Mouse (Mus musculus): ENCODE measurements around the gene Rab27a.
"Not testable (repeated sequence)": the region's sequence is repeated elsewhere in the genome, so short reads cannot be mapped to it uniquely, and the experiment has no call there.

The Rab27a gene

GRCm38 (mm10) chr9:73091747-73092146, 47.1 kb downstream of the Rab27a start:
- no peak for DNase-seq (ENCODE audit: low spot score)

GRCm38 (mm10) chr9:73094580-73094979, 49.9 kb downstream of the Rab27a start:
- no peak for DNase-seq (ENCODE audit: low spot score)

GRCm38 (mm10) chr9:73097898-73098297, 53.2 kb downstream of the Rab27a start:
- no peak for DNase-seq (ENCODE audit: low spot score)

GRCm38 (mm10) chr9:73101536-73101935, 56.9 kb downstream of the Rab27a start, which contains the start of gene Khdc3:
Khdc3 (plus strand) TSS chr9:73101836.
- DNase-seq (ENCODE audit: low spot score), result no peak

- DNase-seq (ENCODE audit: low spot score), result no peak
These were observed 57.5 kb downstream of the Rab27a start, which contains the start of gene Gm20509 for GRCm38 (mm10) chr9:73102181-73102580. Gm20509 (plus strand) TSS chr9:73102470.

- peak; percentile 74 for DNase-seq (ENCODE audit: low spot score)
These were observed 58.7 kb downstream of the Rab27a start for GRCm38 (mm10) chr9:73103159-73103879.

GRCm38 (mm10) chr9:73103880-73104198, 59.2 kb downstream of the Rab27a start:
- DNase-seq (ENCODE audit: low spot score), result no peak

- DNase-seq (ENCODE audit: low spot score), result no peak
These were observed 60.5 kb downstream of the Rab27a start for GRCm38 (mm10) chr9:73105141-73105540.

- DNase-seq (ENCODE audit: low spot score), result no peak
These were observed 61.1 kb downstream of the Rab27a start for GRCm38 (mm10) chr9:73105771-73106170.

- DNase-seq (ENCODE audit: low spot score), result peak; percentile 74
These were observed 68.6 kb downstream of the Rab27a start, which contains the start of gene Rsl24d1 for GRCm38 (mm10) chr9:73112919-73113906. Rsl24d1 (plus strand) TSS chr9:73113426.

GRCm38 (mm10) chr9:73116704-73117103, 72.0 kb downstream of the Rab27a start:
- not testable (repeated sequence) for DNase-seq (ENCODE audit: low spot score)

- DNase-seq (ENCODE audit: low spot score), result no peak
These were observed 73.4 kb downstream of the Rab27a start for GRCm38 (mm10) chr9:73118012-73118411.

GRCm38 (mm10) chr9:73121735-73122134, 77.1 kb downstream of the Rab27a start:
- DNase-seq (ENCODE audit: low spot score), result peak; percentile 49

- DNase-seq (ENCODE audit: low spot score), result no peak
These were observed 80.5 kb downstream of the Rab27a start for GRCm38 (mm10) chr9:73125043-73125570.

- no peak for DNase-seq (ENCODE audit: low spot score)
These were observed 82.8 kb downstream of the Rab27a start for GRCm38 (mm10) chr9:73127457-73127856.

- no peak for DNase-seq (ENCODE audit: low spot score)
These were observed 85.2 kb downstream of the Rab27a start for GRCm38 (mm10) chr9:73129875-73130274.

GRCm38 (mm10) chr9:73130529-73130928, 85.9 kb downstream of the Rab27a start:
- no peak for DNase-seq (ENCODE audit: low spot score)

GRCm38 (mm10) chr9:73137341-73137886, 92.8 kb downstream of the Rab27a start:
- DNase-seq (ENCODE audit: low spot score), result no peak

Data from testis, postnatal 10 days (tissue).